Mouse (Mus musculus) G1E (cell line): ENCODE results near the gene AC140267.1.

Experiments used
- CTCF ChIP-seq: IDR thresholded peaks from 2 replicates; pipeline ENCODE4 v1.5.1; 2012; ENCODE audit warnings: low read depth, low read length, inconsistent platforms, mixed read lengths
- GATA2 ChIP-seq: IDR thresholded peaks from 2 replicates; pipeline ENCODE4 v1.6.1; 2012; ENCODE audit warnings: low read depth, low read length, inconsistent platforms, borderline replicate concordance

DNA sequence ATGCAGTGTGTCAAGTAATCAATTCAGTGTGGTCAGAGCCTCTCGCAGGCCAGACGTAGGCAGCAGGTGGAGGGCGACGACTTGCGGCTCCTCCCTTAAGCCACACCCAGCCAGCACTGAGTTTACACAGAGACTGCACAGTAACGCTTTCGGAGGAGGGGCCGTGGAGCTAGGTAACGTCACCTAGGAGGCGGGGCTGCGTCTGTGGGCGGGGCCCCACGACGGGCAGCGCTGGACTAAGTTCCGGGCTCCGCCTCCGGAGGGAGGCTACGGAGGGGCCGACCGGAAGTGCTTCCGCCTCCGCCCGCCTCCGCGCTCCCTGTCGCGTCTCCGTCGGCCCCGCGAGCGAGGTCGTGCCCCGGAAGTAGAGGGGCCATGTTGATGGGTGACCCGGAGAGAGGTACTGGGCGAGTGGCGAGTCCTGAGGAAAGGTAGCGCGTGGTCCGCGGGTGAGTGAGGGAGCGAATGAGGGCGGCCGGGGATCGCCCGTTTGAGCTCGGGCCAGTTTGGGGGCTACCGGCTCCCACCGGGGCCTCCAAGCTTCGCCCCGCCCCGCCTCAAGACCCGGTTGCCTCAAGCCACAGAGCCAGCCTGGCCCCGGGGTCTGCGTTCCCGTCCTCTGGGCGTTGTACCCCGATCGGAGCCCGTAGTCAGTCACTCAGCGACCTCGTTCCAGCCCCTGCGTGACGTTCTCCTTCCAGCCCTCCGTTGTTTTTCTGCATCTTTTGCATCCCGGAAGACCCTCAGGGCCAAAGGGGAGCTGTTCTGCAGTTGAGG lies 1.7 kb upstream of the AC140267.1 start, which contains the start of gene Mief1:
- TF ChIP-seq CTCF (no peak), GATA2 (no peak)
